Mouse (Mus musculus) lung, adult 2 months (tissue): ENCODE measurements around the gene Clhc1.

Experiments used
- CTCF ChIP-seq: fragments of 200-500 bp; IDR thresholded peaks from 2 replicates; pipeline ENCODE4 v1.5.1; 2011; ENCODE audit warnings: mild to moderate bottlenecking, low read length, control low read depth; ENCODE audit not compliant: insufficient read depth
- POLR2A ChIP-seq: fragments of 200-500 bp; IDR thresholded peaks from 2 replicates; pipeline ENCODE4 v1.6.1; 2011; ENCODE audit warnings: low read depth, mild to moderate bottlenecking, control low read depth, low read length, borderline replicate concordance; ENCODE audit errors: extremely low read depth

DNA sequence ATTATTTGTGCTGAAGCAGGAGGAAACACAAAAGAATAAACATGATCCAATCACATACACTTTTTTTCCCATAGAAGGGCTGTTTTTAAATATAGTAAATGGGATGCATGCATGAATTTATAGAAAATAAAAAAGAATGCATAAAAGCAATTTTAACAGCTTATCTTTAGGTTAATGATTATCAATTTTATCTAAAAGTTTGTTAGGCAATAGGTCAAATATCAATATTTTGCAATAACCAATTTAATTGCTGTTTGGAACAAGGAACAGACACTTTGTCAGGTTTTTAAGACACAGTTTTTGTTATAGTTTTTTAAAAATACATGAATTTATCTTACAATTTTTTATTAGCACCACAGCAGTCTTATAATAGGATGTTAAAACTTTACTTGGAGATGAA is 51.2 kb downstream of the Clhc1 start:
- TF ChIP-seq POLR2A (no peak), CTCF (no peak)
